Mouse (Mus musculus) G1E (cell line): Measurements from ENCODE around the gene Olfr287.

Experiments
- CTCF ChIP-seq: IDR thresholded peaks from 2 replicates; pipeline ENCODE4 v1.5.1; 2012; ENCODE audit warnings: low read depth, low read length, inconsistent platforms, mixed read lengths
- GATA1 ChIP-seq: IDR thresholded peaks from 2 replicates; pipeline ENCODE4 v1.6.1; 2012; ENCODE audit warnings: borderline replicate concordance, low read length, inconsistent platforms, mixed read lengths
- POLR2AphosphoS5 ChIP-seq: IDR thresholded peaks from 2 replicates; pipeline ENCODE4 v1.6.1; 2012; ENCODE audit warnings: low read depth, low read length, inconsistent platforms; ENCODE audit not compliant: insufficient replicate concordance

DNA sequence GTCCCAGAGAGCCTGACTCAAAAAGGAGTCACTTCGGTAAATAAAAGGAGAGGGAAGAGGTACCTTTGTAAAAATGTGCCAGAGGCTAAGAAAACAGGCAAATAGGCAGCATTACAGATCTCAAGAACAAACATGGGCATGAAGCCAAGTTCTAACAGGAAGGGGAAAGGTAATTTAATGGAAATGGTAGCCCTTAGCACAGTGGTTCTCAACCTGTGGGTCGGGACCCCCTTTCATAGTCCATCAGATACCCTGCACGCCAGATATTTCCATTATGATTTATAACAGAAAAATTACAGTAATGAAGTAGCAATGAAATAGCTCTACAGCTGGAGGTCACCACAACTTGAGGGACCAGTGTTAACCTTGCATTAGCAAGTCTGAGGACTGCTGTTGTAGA, 43.5 kb downstream of the Olfr287 start:
- TF ChIP-seq CTCF, result no peak
- no peak for TF ChIP-seq GATA1
- TF ChIP-seq POLR2AphosphoS5, result no peak
